Mouse (Mus musculus): Measurements from ENCODE around the gene Magi3.

The Magi3 gene

GRCm38 (mm10) chr3:104220295-104220965, at the start of gene Magi3:
Gene Magi3, minus strand, starts transcription at chr3:104220374.
- DNase-seq = peak; percentile 98 to 99

GRCm38 (mm10) chr3:104264530-104265145, 44.5 kb upstream of the Magi3 start:
- no peak for DNase-seq

- DNase-seq = no peak
Observed at GRCm38 (mm10) chr3:104260221-104260620, 40.0 kb upstream of the Magi3 start.

- no peak for DNase-seq
Observed at GRCm38 (mm10) chr3:104259168-104259567, 39.0 kb upstream of the Magi3 start.

- no peak for DNase-seq
Observed at GRCm38 (mm10) chr3:104257041-104257440, 36.9 kb upstream of the Magi3 start.

- peak in 1 of 2 experiments; percentile 1 for DNase-seq
Observed at GRCm38 (mm10) chr3:104253760-104254159, 33.6 kb upstream of the Magi3 start.

GRCm38 (mm10) chr3:104247850-104248249, 27.7 kb upstream of the Magi3 start:
- no peak for DNase-seq

- no peak for DNase-seq
Observed at GRCm38 (mm10) chr3:104247057-104247456, 26.9 kb upstream of the Magi3 start.

GRCm38 (mm10) chr3:104244373-104244772, 24.2 kb upstream of the Magi3 start:
- no peak for DNase-seq

GRCm38 (mm10) chr3:104243972-104244371, 23.8 kb upstream of the Magi3 start:
- DNase-seq = no peak

- DNase-seq = no peak
Observed at GRCm38 (mm10) chr3:104239785-104240184, 19.6 kb upstream of the Magi3 start.

GRCm38 (mm10) chr3:104239376-104239775, 19.2 kb upstream of the Magi3 start:
- DNase-seq = no peak

- DNase-seq = no peak
Observed at GRCm38 (mm10) chr3:104237846-104238440, 17.8 kb upstream of the Magi3 start.

- DNase-seq = no peak
Observed at GRCm38 (mm10) chr3:104236029-104236428, 15.9 kb upstream of the Magi3 start.

- no peak for DNase-seq
Observed at GRCm38 (mm10) chr3:104235099-104235498, 14.9 kb upstream of the Magi3 start.

- DNase-seq = peak; percentile 7 to 19
Observed at GRCm38 (mm10) chr3:104233366-104234312, 13.5 kb upstream of the Magi3 start.

GRCm38 (mm10) chr3:104227438-104228111, 7.4 kb upstream of the Magi3 start:
- DNase-seq = peak; percentile 54 to 56

GRCm38 (mm10) chr3:104226731-104227130, 6.6 kb upstream of the Magi3 start:
- peak; percentile 16 to 23 for DNase-seq

- DNase-seq = peak; percentile 27 to 44
Observed at GRCm38 (mm10) chr3:104221156-104221555, 982 bp upstream of the Magi3 start.

GRCm38 (mm10) chr3:104219531-104220294, 461 bp downstream of the Magi3 start:
- DNase-seq = peak; percentile 58 to 81

- DNase-seq = peak in 1 of 2 experiments; percentile 47
Observed at GRCm38 (mm10) chr3:104218926-104219325, 1.2 kb downstream of the Magi3 start.
